Mouse (Mus musculus) urinary bladder, adult 18-20 months (tissue): ENCODE measurements around the gene Fam118b.
A peak's percentile ranks its signal among the peaks of the same experiment; 100 is the strongest.

ENCODE experiments used
- DNase-seq, 2 experiments: peaks; one replicate each; pipeline ENCODE4 v3.0.0; 2022; ENCODE audit warnings: low spot score in 2 of 2, mixed read lengths in 2 of 2

The Fam118b gene

DNA sequence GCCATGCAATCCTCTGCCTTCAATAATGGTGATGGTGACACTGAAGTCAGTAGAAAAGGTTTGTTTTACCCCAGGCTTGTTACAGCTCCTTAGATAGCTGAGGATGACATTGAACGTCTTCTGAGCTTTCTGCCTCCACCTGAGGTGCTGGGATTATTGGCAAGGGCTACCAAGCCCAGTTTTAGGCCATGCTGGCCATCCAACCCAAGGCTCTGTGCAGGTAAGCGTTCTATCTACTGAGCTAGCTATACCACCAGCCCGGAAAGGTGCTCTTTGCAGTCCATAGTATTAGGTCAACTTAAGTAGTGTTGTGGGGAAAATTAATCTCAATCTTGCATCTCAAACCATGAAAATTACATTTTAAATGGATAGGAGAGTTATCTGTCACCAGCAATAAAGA lies 70.0 kb downstream of the Fam118b start:
- no peak for DNase-seq

GRCm38 (mm10) chr9:35194048-35194447 lies 73.6 kb downstream of the Fam118b start:
- DNase-seq = no peak

DNA sequence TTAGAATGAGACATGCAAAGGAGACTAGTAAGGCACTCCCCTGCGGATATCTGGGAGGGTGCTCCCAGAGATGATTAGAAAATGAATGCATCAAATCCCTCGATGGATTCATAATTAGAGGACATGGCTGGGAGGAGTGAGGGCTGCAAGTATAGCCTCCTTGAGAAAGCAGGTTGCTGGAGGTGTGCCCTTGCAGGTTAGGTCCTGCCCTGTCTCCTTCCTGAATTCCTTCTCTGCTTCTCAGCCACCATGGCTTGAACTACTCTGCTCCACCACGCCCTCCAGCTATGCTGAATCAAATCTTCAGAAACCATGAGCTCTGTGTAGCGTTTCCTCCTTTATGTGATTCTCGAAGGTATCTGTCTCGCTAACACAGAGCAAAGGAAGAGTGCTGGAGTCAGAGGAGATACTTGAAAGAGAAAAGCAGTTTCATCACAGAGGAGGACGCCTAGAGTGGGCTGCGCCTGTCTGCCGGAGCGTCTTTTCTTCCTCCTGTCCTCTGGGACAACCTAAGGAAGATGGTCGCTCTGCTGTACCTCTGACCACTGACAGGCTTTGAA lies 74.5 kb downstream of the Fam118b start:
- no peak for DNase-seq

DNA sequence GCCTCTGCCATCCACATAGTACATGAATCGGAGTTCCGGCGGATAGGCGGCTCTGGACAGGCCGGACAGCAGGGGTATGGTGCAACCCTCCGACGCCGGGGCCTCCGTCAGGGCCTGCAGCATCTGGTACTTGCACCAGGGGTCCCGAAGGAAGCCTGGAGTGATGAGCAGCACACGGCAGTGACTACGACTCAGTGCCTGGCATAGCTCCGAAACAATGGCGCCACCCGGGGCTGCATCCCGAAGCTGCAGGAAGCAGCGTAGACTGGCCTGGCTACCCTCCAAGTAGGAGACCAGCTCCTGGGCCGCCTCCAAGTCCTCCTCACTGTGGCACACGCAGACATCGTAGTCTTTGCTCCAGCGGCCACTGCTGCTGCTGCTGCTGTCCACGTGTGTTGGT lies 78.9 kb downstream of the Fam118b start:
- DNase-seq = no peak

DNA sequence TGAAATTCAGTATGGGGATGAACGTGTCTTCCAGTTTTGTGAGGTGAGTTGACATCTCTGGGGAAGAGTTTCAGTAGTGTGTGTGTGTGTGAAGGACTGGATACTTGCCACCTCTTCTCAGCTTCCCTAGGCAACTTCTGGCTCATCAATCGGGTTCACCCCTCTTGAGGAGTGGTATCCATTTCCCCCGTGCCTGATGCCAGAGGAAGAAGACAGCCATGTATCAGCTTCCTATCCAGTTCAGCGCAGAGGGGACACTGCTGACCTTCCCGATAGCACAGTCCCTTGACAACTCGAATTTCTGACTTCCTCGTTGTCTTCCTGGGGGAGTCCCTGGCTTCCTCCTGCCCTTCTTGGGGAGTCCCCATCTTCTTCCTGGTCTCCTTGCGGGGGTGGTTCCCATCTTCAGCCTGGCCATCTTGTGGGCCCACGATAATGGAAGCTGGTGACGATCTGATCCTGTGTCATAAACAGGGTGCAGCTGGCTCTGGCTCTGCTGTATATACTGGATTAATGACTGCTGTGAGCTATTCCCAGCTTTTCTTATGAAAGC lies 80.2 kb downstream of the Fam118b start:
- DNase-seq = no peak

GRCm38 (mm10) chr9:35186430-35186829 lies 81.2 kb downstream of the Fam118b start:
- no peak for DNase-seq

DNA sequence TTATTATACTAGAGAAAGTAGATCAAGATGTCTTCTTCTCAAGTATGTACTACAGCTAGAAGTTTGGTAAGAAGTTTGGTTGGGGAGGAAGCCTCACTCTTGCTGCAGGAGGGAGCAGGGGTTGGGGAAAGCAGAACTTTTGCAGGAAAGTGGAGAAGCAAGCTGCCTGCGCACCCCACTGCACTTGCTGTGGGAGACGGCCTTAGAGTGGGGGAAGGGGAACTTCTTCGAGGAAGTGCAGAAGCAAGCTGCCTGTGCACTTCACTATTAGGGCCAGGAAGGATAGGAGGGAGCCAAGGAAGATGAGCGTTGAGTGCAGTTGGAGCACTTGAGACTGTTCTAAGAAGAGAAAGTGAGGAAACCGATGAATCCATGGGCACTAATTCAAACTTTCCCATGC lies 84.2 kb downstream of the Fam118b start:
- no peak for DNase-seq

- no peak for DNase-seq
These were observed 84.8 kb downstream of the Fam118b start for GRCm38 (mm10) chr9:35182832-35183231.

GRCm38 (mm10) chr9:35176124-35176659 lies 91.4 kb downstream of the Fam118b start:
- no peak for DNase-seq

- peak; percentile 87 to 94 for DNase-seq
These were observed 92.1 kb downstream of the Fam118b start, which contains the start of gene Dcps for GRCm38 (mm10) chr9:35175251-35176123. Gene Dcps (minus strand): TSS chr9:35176061.

- DNase-seq = no peak
These were observed 94.3 kb downstream of the Fam118b start for GRCm38 (mm10) chr9:35173331-35173730.

DNA sequence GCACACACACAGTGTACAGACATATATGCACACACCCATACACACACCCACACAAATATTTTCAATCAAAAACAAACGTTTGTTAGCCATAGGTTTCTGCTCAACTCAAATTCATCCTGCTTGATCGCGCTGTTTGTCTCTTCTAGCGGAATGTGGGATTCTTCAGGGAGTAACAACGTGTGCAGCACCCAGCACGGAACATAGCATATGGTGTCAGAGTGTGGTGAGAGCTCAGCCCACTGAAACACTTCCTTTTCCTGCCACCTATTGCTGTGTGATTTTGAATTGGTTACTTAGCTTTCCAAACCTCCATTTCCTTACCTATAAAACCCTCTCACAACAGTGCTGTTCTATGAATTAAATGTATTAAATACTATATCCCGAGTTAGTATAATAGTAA lies 97.5 kb downstream of the Fam118b start:
- DNase-seq = no peak
